Mouse (Mus musculus) layer of hippocampus, adult 18-20 months (tissue): ENCODE data around the gene Coro2b. TPM values are rescaled to one million over a fixed set of nuclear protein-coding genes. Genes with fewer than 3 reads are reported as not detected.

Source experiments
- DNase-seq, 2 experiments: peaks; one replicate each; pipeline ENCODE4 v3.0.0; 2022; ENCODE audit warnings: low spot score in 2 of 2
- total RNA-seq, 2 experiments: library from RNA; stranded (reverse); gene quantifications; 2 replicates each; pipeline ENCODE4 v1.2.3; 2021

Coro2b gene
- total RNA-seq, 2 experiments from 2014 or later: 214 to 231 TPM

DNA sequence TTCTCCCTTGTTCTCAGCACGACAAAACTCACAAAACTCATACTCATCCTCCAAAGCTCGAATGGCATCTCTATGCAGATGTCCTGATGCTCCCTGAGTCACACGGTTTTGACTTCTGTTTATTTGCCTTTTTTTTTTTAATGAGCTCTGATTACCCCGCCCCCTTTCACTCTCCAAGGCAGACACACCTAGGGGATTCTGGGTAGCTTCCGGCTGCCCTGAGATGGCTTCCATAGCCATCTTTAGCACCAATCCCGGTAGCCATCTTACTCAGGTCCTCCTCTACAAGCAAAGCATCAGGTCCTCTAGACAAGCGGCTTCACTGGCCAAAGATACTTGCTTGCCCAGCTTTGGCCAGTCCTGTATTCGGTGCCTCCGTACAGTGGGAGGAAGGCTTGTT is 3.3 kb upstream of the Coro2b start:
- DNase-seq: no peak

- DNase-seq: no peak
These were observed 2.4 kb upstream of the Coro2b start for GRCm38 (mm10) chr9:62539251-62539711.

GRCm38 (mm10) chr9:62537941-62538340 is 1.1 kb upstream of the Coro2b start:
- DNase-seq: no peak

- DNase-seq: peak in 1 of 2 experiments; percentile 72
These were observed 657 bp downstream of the Coro2b start for GRCm38 (mm10) chr9:62536119-62536654.

GRCm38 (mm10) chr9:62535566-62535965 is 1.3 kb downstream of the Coro2b start:
- DNase-seq: no peak

GRCm38 (mm10) chr9:62534691-62535090 is 2.2 kb downstream of the Coro2b start:
- DNase-seq: no peak

GRCm38 (mm10) chr9:62534158-62534557 is 2.7 kb downstream of the Coro2b start:
- DNase-seq: no peak

DNA sequence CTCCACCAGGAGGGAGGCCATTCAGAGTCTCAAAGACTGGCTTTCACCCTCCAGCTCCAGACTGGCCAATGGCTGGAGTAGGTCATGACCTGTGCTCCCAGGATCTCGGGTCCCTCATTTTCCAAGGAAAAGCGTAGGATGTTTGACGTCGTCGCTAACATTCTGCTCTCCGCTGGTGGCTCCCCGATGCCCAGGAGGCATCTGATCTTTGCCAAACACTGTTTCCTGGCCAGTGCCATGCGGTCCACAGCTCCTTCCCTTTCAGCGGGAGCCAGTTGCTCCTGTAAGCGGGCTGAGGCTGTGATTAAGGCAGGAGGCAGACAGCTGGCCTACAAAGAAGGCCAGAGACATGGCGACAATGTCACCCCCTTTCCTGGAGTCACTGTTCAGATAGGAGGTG is 4.0 kb downstream of the Coro2b start:
- no peak for DNase-seq

- peak in 1 of 2 experiments; percentile 77 for DNase-seq
These were observed 5.2 kb downstream of the Coro2b start for GRCm38 (mm10) chr9:62531459-62532275.

- peak in 1 of 2 experiments; percentile 81 for DNase-seq
These were observed 8.3 kb downstream of the Coro2b start for GRCm38 (mm10) chr9:62528527-62528926.

DNA sequence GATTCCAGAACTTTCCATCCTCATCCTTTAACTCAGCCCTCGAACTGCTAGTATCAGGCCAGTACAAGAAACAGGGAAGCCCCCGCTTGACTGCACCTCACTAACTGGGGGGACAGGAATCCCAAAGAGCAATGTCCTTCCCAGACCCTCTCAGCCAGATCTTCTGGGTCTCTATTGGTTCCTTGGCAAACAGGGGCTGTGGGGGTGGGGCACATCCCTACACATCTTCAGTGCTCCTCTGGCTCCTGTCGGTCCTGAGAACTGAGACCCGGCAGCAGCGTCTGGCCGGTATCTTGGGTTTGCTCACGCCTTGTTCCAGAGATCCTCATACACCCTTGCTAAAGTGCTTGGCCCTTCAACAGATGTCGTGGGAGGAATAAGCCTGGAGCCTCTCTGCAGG is 10.0 kb downstream of the Coro2b start:
- DNase-seq: no peak

DNA sequence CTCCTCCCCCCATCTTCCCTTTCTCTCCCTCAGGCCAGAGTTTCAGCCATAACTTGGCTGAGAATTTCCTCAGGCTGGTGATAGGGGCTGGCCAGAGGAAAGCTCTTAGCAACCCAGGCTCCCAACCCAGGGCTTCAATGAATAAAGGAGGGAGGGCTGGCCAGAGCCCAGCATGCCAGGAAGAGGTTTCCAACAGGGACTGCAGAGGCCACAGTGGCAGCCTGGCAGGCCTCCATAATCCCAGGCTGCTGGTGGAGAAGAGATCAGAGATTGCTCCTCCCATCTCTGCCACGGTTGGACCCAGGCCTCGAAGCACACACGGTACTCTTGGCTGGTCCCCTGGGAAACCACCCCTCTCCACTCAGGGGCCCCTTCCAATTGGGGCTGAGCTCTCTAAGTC is 10.4 kb downstream of the Coro2b start:
- peak in 1 of 2 experiments; percentile 77 for DNase-seq

- DNase-seq: no peak
These were observed 12.0 kb downstream of the Coro2b start for GRCm38 (mm10) chr9:62524761-62525308.

- DNase-seq: no peak
These were observed 13.9 kb downstream of the Coro2b start for GRCm38 (mm10) chr9:62522791-62523471.

GRCm38 (mm10) chr9:62522211-62522610 is 14.6 kb downstream of the Coro2b start:
- DNase-seq: no peak

DNA sequence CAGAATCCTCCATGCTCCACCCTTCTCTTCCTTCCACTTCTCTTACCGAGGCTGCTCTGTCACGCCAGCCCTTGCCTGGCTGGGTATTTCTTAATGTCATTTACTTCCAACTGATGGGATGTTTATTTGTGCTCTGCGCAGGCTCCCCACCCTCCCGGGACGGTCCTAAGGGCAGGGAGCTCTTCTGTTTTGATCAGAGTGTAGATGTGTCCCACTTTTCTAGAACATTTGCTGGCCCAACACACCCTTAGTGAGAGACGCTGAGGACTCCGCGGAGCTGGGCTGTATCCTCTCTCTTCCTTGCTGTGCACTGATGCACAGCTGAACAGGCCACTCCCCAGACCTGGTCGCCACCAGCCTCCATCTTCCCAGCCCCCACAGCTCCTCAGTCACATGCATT is 15.3 kb downstream of the Coro2b start:
- no peak for DNase-seq

GRCm38 (mm10) chr9:62520933-62521332 is 15.9 kb downstream of the Coro2b start:
- no peak for DNase-seq

DNA sequence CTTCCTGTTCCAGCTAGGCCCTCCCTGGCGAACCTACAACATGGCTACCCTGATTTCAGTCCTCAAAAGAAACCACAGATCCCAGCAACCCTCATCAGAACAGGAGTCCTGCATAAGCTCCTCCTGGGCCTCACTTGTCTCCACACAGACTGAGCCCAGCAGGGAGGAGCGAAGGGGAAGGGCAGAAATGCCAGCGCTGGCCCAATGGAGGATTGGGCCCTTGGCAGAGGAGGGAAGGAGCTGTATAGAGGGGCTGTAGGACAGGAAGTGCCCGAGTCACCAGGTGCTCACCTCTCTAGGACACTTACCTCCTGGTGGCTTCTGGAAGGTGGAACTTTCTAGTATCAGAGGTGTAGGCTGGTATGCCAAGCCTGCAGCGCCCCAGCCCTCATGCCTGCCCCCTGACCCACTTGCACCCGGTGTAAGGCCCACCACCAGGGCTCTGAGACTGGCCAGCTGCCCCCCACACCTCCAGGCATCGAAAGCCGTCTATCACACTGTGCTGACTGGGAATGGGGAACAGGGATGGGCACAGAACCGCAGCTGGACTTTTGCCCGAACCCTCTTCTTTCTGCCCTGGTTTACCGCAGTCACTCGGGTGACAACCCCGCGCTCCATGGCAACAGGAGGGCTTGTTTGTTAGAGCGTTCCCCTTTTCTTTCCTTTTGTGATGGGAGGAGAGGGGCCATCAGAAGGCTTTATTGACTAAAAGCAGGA is 16.9 kb downstream of the Coro2b start:
- no peak for DNase-seq

DNA sequence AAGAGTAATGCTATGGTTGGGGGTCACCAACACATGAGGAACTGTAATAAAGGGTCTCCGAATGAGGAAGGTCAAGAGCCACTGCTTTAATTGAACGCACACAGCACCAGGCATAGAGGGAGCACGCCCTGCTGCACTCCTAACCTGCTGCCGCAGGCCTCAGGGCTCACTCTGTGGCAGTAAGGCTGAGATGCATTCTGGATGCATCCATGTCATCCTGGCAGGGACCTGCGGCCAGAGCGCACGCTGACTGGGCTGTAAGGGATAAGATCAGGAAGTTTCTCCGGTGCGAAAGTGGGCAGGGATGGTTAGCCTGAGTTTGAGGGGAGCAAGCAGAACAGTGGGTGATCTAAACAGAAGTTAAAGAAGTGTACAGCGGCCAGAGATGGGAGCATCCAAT is 17.5 kb downstream of the Coro2b start:
- DNase-seq: no peak

GRCm38 (mm10) chr9:62518572-62518971 is 18.3 kb downstream of the Coro2b start:
- no peak for DNase-seq
